Mouse (Mus musculus) forebrain, embryonic 10.5 days (tissue): ENCODE measurements at regions not wholly inside any gene's neighbourhood (a gene's known extent, or its start where the extent isn't known, plus 50 kb on each side); places are given as distances from the start of the nearest gene placed in this dataset.

Experiments used
- DNase-seq: peaks from one replicate; pipeline ENCODE4 v3.0.0-alpha.2; 2017; ENCODE audit warnings: low spot score; ENCODE audit errors: extremely low spot score
- H3K27ac ChIP-seq: fragments of 300-500 bp; sonication (generic); 2 replicates; pipeline ENCODE4 v1.5.1; 2016; ENCODE audit warnings: mild to moderate bottlenecking
- H3K27me3 ChIP-seq: fragments of 300-500 bp; sonication (generic); 2 replicates; pipeline ENCODE4 v1.6.1; 2016; ENCODE audit warnings: mild to moderate bottlenecking; ENCODE audit not compliant: poor library complexity, severe bottlenecking
- H3K36me3 ChIP-seq: fragments of 300-500 bp; sonication (generic); replicated peaks from 2 replicates; pipeline ENCODE4 v1.6.1; 2016; ENCODE audit warnings: mild to moderate bottlenecking, moderate library complexity
- H3K4me1 ChIP-seq: fragments of 300-500 bp; sonication (generic); 2 replicates; pipeline ENCODE4 v1.6.1; 2016
- H3K4me3 ChIP-seq: fragments of 300-500 bp; sonication (generic); 2 replicates; pipeline ENCODE4 v1.5.1; 2016; ENCODE audit warnings: mild to moderate bottlenecking, moderate library complexity
- H3K9me3 ChIP-seq: fragments of 300-500 bp; sonication (generic); 2 replicates; pipeline ENCODE4 v1.6.1; 2016; ENCODE audit warnings: mild to moderate bottlenecking, moderate library complexity
- WGBS: fragments of 180-500 bp; shearing (Covaris S2); methylation state at CpG from one replicate; pipeline ENCODE4 v1.1.7; 2016; 5-methylcytosine and 5-hydroxymethylcytosine counted together

DNA sequence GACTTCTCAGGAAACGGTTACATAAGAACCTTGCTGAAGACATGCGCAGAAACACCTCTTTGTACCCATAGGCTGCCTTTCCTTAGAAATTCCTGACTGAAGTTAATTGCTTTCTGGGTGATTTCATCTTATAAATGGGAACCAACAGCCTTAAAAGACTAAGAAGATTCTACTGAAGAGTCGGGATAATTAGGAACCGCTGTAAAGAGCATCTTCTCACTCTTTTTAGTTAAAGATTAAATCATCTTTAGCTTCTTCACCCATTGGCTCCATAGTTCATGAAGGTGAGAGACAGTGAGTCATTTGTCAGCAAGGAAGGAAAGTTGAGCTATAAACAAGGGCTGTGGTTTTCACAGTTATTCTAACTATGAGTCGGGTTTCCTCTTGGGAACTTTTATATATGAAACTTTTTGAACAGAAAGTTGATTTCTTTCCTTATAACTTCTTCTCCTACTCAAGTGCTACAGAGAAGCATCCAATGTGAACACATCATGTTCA is 93.1 kb downstream of the Car2 start:
- Histone ChIP-seq H3K27me3 (no peaks in the 10 kb centered on the region), H3K36me3 (no peaks in the 10 kb centered on the region), H3K4me3 (no peak overlapping the region), H3K27ac (no peak overlapping the region), H3K9me3 (no peaks in the 10 kb centered on the region), H3K4me1 (0 out of 2 replicates have a peak, but pooled peaks cover 5% of the 10 kb centered on the region)
- WGBS, result 40% methylated on average over 5 of the region's 5 CpGs
- DNase-seq, result no peak

DNA sequence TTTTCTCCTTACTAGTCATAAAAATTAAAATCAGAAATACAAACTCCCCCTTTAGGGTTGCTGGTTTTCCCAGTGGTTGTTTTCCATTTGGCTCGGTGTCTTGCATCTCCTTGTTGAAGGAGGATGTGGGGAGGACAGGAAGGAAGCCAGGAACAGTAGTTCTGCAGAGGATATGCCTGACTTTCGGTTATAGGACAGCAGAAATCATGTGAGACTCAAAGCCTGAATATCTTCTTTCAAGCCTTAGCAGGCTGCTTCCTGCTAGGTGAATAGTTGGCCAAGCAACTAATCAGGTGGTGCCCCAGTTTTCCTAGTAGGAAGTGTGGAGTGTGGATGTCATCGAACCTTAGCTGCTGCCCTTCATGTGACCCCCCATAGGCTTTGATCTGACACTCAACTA is 103.6 kb downstream of the Car2 start:
- H3K36me3 ChIP-seq, result no peaks in the 10 kb centered on the region
- DNase-seq, result no peak
- no peak overlapping the region for H3K4me3 ChIP-seq
- H3K27ac ChIP-seq, result no peak overlapping the region
- 80% methylated on average over 3 of the region's 3 CpGs for WGBS
- H3K4me1 ChIP-seq, result no peaks in the 10 kb centered on the region
- H3K27me3 ChIP-seq, result no peaks in the 10 kb centered on the region
- no peaks in the 10 kb centered on the region for H3K9me3 ChIP-seq

DNA sequence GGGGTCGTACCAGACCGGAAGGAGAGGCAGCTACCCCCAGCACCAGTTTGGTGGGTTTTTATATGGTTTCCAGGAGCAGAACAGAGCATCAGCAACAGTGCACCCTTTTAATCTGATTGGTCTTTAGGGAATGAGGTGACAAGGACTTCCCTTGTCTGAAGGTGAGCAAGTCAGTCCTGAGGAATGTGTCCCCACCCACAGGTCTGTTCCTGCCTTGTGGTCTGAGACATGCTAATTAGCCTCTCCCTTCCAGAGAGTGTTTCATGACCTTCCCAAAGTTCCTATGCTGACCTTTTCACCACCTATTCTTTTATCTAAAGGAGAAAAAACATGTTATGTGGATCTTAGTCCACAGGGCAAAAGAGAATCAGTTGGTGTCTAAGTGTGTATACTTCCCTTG is 107.9 kb downstream of the Car2 start:
- H3K4me1 ChIP-seq, result peaks cover 4% of the 10 kb centered on the region; the same call in 1 of the 2 replicates
- no peaks in the 10 kb centered on the region for H3K9me3 ChIP-seq
- no peak overlapping the region for H3K4me3 ChIP-seq
- no peak overlapping the region for H3K27ac ChIP-seq
- no peaks in the 10 kb centered on the region for H3K27me3 ChIP-seq
- H3K36me3 ChIP-seq, result no peaks in the 10 kb centered on the region
- 88% methylated on average over 2 of the region's 2 CpGs for WGBS
- no peak for DNase-seq

DNA sequence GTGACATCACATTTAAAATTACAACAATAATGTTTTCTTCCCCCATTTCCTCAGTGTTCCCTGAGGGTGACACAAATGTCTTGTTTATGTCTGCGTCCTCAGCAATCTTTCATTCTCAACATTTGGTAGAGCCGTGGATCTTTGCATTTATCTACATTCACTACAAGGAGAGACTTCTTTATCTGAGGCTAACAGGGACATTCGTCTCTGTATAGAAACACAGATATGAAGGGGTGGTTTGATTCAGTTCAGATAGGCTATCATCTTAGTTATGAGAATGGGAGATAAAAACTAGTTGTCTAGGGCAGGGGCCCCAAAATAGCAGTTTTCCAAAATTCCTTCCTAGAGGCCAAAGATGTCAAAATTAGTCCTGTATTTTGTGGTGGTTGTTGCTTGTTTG is 111.2 kb downstream of the Car2 start:
- H3K9me3 ChIP-seq, result no peaks in the 10 kb centered on the region
- peaks cover 8% of the 10 kb centered on the region; the same call in 1 of the 2 replicates for H3K27me3 ChIP-seq
- WGBS, result 87% methylated on average over 3 of the region's 3 CpGs
- H3K4me3 ChIP-seq, result no peak overlapping the region
- DNase-seq, result no peak
- H3K4me1 ChIP-seq, result peaks cover 21% of the 10 kb centered on the region
- no peak overlapping the region for H3K27ac ChIP-seq
- H3K36me3 ChIP-seq, result no peaks in the 10 kb centered on the region

DNA sequence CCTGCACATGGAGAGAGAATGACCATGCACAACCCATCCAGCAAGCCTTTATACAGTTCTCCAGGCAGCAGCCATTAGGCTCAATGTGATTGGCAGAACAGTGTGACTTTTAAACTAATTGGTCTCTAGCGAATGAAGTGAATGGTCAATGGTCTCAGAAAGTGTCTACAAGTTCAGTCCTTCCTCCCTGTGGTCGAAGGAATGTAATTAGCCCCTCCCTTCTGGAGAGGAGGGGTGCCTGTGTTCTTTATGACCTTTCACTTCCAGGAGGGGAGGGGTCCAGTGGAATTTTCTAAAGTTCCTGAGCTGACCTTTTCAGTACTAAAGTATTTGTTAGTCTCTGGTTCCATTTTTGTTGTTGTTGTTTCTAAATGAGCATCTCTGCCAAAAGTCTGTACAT is 112.4 kb downstream of the Car2 start:
- Histone ChIP-seq H3K4me1 (peaks cover 21% of the 10 kb centered on the region), H3K27me3 (peaks cover 21% of the 10 kb centered on the region), H3K36me3 (no peaks in the 10 kb centered on the region), H3K27ac (no peak overlapping the region), H3K4me3 (no peak overlapping the region), H3K9me3 (no peaks in the 10 kb centered on the region)
- 53% methylated on average over 2 of the region's 2 CpGs for WGBS
- DNase-seq, result no peak

DNA sequence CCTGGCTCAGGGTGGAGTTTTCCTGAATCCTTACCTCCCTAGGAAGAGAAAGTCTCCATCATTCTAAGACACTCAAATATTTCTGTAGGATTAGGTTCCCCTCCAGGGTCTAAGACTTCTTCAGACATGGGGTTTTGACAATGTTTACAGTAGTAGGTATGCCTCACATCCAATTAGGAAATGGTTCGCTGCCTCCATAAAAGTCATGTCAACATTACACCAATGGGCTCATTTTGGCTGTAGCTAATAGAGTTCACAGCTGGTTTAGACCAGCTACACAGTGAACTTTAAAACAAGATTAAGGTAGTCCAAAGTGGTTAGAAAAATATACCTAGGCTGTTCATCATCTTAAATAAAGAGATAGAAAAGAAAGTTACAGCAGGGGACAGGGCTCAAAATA is 113.3 kb downstream of the Car2 start:
- Histone ChIP-seq H3K27me3 (peaks cover 22% of the 10 kb centered on the region), H3K36me3 (no peaks in the 10 kb centered on the region), H3K4me1 (peaks cover 21% of the 10 kb centered on the region), H3K9me3 (no peaks in the 10 kb centered on the region), H3K27ac (no peak overlapping the region), H3K4me3 (no peak overlapping the region)
- DNase-seq, result no peak
- WGBS, result 93% methylated on average over 1 of the region's 1 CpGs

DNA sequence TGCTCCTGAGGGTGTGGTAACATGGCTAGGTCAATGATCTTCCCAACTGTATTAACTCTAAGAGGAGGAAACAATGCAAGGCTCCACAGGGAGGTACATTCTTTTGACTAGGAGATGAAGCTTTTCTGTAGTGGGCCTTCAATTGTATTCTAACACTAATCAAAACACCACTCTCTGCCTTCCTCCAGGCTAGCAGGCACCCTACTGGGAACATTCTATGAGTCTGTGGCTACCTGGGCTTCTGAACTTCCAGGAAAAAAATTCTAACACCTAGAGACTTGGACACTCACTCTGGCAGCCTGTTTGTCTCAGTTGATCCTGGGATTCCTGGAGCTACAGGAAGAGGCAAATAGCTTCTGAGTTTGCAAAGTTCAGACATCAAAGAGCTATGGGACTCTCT is 113.8 kb downstream of the Car2 start:
- no peak for DNase-seq
- no peak overlapping the region for H3K4me3 ChIP-seq
- H3K36me3 ChIP-seq, result no peaks in the 10 kb centered on the region
- no peak overlapping the region for H3K27ac ChIP-seq
- no peaks in the 10 kb centered on the region for H3K9me3 ChIP-seq
- H3K27me3 ChIP-seq, result peaks cover 22% of the 10 kb centered on the region
- H3K4me1 ChIP-seq, result peaks cover 21% of the 10 kb centered on the region

DNA sequence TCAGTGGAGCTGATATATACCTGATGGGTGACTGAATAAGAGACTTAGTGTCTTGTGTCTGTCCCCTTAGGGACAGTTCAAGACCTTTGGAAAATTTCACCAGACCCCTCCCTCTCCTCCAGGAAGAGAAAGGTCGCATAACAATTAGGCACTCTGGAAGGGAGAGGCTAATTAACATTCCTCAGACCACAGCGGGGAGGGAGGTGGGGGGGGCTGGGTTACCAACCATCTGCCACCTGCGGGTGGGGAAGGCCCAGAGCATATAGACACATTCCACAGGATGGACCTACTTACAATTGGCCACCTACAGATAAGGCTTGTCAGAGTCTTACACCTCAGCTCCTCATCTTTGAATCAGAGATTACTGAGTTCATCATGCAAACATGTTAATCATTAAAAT is 114.6 kb downstream of the Car2 start:
- no peak overlapping the region for H3K27ac ChIP-seq
- no peaks in the 10 kb centered on the region for H3K9me3 ChIP-seq
- peaks cover 21% of the 10 kb centered on the region for H3K4me1 ChIP-seq
- H3K27me3 ChIP-seq, result peaks cover 24% of the 10 kb centered on the region
- H3K4me3 ChIP-seq, result no peak overlapping the region
- DNase-seq, result no peak
- 5% methylated on average over 3 of the region's 3 CpGs for WGBS
- H3K36me3 ChIP-seq, result no peaks in the 10 kb centered on the region

DNA sequence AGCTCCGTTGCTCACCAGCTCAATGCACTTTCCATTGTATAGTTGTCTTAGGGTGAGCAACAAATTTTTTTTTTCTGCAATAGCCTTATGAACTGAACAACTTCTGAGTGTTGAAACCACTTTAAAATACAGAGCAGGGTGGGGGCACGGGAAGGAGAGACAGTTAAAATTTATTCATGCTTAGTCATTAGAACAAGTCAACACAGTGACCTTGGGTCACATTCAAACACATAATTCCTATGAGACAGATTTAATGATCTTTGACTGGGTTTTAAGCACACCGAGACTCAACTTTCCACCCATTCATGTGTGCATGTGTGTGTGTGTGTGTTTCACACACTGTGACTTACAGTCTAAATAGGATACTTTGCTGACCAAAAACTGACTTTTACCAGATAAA is 121.7 kb downstream of the Car2 start:
- WGBS, result 88% methylated on average over 3 of the region's 3 CpGs
- no peak overlapping the region for H3K4me3 ChIP-seq

DNA sequence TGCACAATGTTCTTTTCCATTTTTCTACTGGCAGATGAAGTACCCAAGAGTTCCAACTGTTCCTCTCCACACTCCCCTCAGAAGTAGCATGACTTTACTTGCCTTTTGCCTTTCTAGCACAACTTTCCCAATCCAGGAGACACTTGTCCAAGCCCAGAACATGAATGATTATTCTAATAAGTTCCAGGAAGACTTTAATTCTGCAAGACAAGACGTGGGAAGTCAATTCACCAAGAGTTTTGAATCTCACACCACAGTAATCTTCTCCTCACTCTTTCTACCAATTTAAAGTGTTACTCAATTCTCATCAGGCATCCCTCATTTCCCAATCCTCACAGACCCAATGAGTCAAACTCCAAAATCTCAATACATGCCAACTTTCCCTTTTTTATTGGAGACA is 122.4 kb downstream of the Car2 start:
- Histone ChIP-seq H3K4me3 (no peak overlapping the region), H3K36me3 (no peaks in the 10 kb centered on the region), H3K27ac (no peak overlapping the region), H3K4me1 (no peaks in the 10 kb centered on the region), H3K27me3 (peaks cover 5% of the 10 kb centered on the region; the same call in 1 of the 2 replicates), H3K9me3 (no peaks in the 10 kb centered on the region)
- WGBS, result 84% methylated on average over 1 of the region's 1 CpGs
- DNase-seq, result no peak

More for the DNA sequence above, 121.7 kb downstream of the Car2 start:
- Histone ChIP-seq H3K9me3 (no peaks in the 10 kb centered on the region), H3K4me1 (no peaks in the 10 kb centered on the region), H3K27me3 (peaks cover 12% of the 10 kb centered on the region), H3K36me3 (no peaks in the 10 kb centered on the region), H3K27ac (no peak overlapping the region)
- no peak for DNase-seq

DNA sequence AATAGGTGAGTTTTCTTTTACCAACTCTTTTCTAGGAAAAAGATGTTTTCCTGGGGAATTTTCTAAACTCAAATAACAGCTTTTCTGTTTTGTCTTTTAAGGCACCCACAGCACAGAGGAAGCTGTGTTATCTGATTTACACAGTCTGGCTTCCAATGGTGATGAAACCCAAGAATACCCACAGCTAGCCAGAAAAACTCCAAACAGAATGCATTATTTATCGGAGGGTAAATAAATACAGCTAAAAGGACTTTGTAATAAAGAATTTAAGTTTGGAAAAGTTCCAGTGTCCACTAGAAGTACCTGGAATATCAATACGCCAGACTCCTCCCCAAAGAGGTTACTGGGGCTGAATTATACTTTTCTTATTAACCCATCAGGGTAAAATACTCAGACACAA is 123.7 kb downstream of the Car2 start:
- Histone ChIP-seq H3K27ac (no peak overlapping the region), H3K4me1 (no peaks in the 10 kb centered on the region), H3K9me3 (no peaks in the 10 kb centered on the region), H3K27me3 (0 out of 2 replicates have a peak, but pooled peaks cover 4% of the 10 kb centered on the region), H3K4me3 (no peak overlapping the region), H3K36me3 (no peaks in the 10 kb centered on the region)
- no peak for DNase-seq
- 94% methylated on average over 2 of the region's 2 CpGs for WGBS

DNA sequence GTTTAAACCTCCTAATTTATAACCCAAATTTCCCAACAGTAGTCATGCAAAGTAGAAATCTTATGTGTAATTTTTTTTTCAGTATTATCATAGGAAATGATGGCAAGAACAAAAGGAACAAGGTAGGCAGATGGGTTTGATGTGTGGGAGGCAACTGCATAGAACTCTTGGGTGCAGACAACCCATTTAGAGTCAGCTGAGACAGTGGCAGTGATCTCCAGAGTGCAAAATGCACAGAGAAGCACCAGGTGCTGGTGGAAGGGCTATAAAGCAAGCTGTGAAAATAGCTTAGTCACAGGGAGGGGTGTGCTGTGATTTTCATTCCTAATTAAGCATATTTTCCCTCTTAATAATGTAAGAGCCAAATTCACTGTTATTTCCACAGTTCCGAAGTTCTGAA is 130.5 kb downstream of the Car2 start:
- no peaks in the 10 kb centered on the region for H3K27me3 ChIP-seq
- no peaks in the 10 kb centered on the region for H3K9me3 ChIP-seq
- DNase-seq, result no peak
- H3K36me3 ChIP-seq, result no peaks in the 10 kb centered on the region
- H3K4me1 ChIP-seq, result no peaks in the 10 kb centered on the region
- 94% methylated on average over 1 of the region's 1 CpGs for WGBS
- no peak overlapping the region for H3K4me3 ChIP-seq
- H3K27ac ChIP-seq, result no peak overlapping the region

DNA sequence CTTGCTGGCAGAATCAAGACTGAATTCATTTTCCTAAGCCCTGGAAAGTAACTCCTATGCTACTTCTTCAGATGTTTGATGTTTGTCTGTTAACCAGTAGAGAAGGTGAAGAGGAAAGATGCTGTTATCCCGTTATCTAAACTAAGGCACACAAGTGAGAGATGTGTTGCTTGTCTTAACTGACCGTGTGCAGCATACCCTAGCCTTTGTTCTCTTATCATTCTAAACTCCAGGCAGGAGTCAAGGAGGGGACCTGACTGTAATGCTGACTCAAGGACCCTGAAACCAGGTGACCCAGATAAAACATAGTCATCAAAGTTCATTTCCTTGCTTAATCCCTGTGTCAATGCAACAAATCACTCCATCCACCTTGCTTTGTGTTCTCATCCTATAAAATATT is 136.7 kb downstream of the Car2 start:
- no peaks in the 10 kb centered on the region for H3K9me3 ChIP-seq
- whole genome bisulfite sequencing, result 78% methylated on average over 2 of the region's 2 CpGs
- H3K27ac ChIP-seq, result no peak overlapping the region
- no peak overlapping the region for H3K4me3 ChIP-seq
- no peaks in the 10 kb centered on the region for H3K27me3 ChIP-seq
- no peak for DNase-seq
- no peaks in the 10 kb centered on the region for H3K36me3 ChIP-seq
- no peaks in the 10 kb centered on the region for H3K4me1 ChIP-seq

DNA sequence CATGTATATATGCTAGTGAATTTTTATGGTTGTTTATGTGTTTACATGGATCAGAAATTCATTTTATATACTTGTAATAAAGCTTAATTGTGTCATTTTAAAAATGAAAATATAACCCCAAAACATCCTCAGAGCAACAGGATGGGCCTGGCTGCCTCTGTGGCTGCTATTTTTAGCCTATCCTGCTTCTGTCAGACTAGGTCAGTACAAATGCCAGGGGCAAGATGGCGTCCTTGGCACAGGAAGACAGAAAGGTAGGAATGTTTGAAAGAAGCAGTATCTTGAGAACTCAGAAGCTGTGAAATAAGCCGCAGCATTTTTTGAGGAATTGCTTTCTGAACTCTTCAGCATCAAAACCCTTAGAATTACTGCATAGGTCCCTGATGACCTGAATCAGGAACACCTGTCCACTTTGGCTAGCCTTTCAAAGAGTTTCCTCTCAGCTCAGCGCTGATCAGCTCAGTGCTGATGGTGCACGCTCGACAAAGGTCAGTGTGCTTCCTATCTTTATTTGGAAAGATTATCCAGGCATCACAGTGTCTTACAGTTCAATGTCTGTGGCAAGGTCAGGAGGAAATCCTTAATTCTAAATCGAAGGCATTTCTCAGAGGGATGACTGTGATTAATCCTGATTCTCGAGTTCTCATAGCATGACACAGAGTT is 154.9 kb downstream of the Car2 start:
- no peak for DNase-seq
- H3K36me3 ChIP-seq, result no peaks in the 10 kb centered on the region
- no peaks in the 10 kb centered on the region for H3K9me3 ChIP-seq
- H3K27ac ChIP-seq, result no peak overlapping the region
- no peaks in the 10 kb centered on the region for H3K4me1 ChIP-seq
- no peak overlapping the region for H3K4me3 ChIP-seq
- no peaks in the 10 kb centered on the region for H3K27me3 ChIP-seq
- 86% methylated on average over 7 of the region's 7 CpGs for WGBS
